Mouse (Mus musculus) embryonic facial prominence, embryonic 14.5 days (tissue): ENCODE measurements around the gene Lipt1. TPM values are rescaled to one million over a fixed set of nuclear protein-coding genes. Genes with fewer than 3 reads are reported as not detected.
A peak's percentile ranks its signal among the peaks of the same experiment; 100 is the strongest.

Experiments
- ATAC-seq: fragments of 200-750 bp; cut with Nextera tagmentation; 2 replicates; pipeline ENCODE4 v1.8.0; 2017; ENCODE audit warnings: low read depth, moderate number of reproducible peaks, moderate TSS enrichment
- DNase-seq: peaks from one replicate; pipeline ENCODE4 v3.0.0-alpha.2; 2015; ENCODE audit warnings: low spot score
- H3K27ac ChIP-seq: fragments of 300-500 bp; sonication (generic); replicated peaks from 2 replicates; pipeline ENCODE4 v1.5.1; 2014; ENCODE audit warnings: low read depth, mild to moderate bottlenecking, low read length, moderate library complexity
- H3K27me3 ChIP-seq: fragments of 300-500 bp; sonication (generic); replicated peaks from 2 replicates; pipeline ENCODE4 v1.6.1; 2014; ENCODE audit warnings: low read length; ENCODE audit not compliant: control insufficient read depth, insufficient read depth
- H3K36me3 ChIP-seq: fragments of 300-500 bp; sonication (generic); 2 replicates; pipeline ENCODE4 v1.6.1; 2014; ENCODE audit warnings: low read length, mixed read lengths; ENCODE audit not compliant: control insufficient read depth, insufficient read depth
- H3K4me1 ChIP-seq: fragments of 300-500 bp; sonication (generic); 2 replicates; pipeline ENCODE4 v1.6.1; 2014; ENCODE audit warnings: antibody characterized with exemption, low read length; ENCODE audit not compliant: control insufficient read depth, insufficient read depth
- H3K4me2 ChIP-seq: fragments of 300-500 bp; sonication (generic); 2 replicates; pipeline ENCODE4 v1.6.1; 2014; ENCODE audit warnings: low read depth, mild to moderate bottlenecking, low read length, moderate library complexity, mixed read lengths
- H3K4me3 ChIP-seq: fragments of 300-500 bp; sonication (generic); 2 replicates; pipeline ENCODE4 v1.5.1; 2014; ENCODE audit warnings: low read depth, mild to moderate bottlenecking, low read length
- H3K9ac ChIP-seq: fragments of 300-500 bp; sonication (generic); 2 replicates; pipeline ENCODE4 v1.6.1; 2014; ENCODE audit warnings: low read depth, mild to moderate bottlenecking, low read length, moderate library complexity, mixed read lengths
- H3K9me3 ChIP-seq: fragments of 300-500 bp; sonication (generic); 2 replicates; pipeline ENCODE4 v1.6.1; 2016; ENCODE audit warnings: low read length; ENCODE audit not compliant: control insufficient read depth
- WGBS: fragments of 180-500 bp; shearing (Covaris S2); extraction: QIAGEN DNeasy Blood & Tissue Kit; methylation state at CpG from one replicate; pipeline ENCODE4 v1.1.7; 2014; 5-methylcytosine and 5-hydroxymethylcytosine counted together
- polyA plus RNA-seq: library from polyadenylated mRNA; unstranded; fragments of >200 nt; fragmentation: Nextera tagmentation; extraction: Ambion mirVana; gene quantifications from 2 replicates; pipeline ENCODE4 v1.2.1, GENCODE M21; 2014

Gene Lipt1
- polyA plus RNA-seq, 1 experiment from 2014 or later = 9.6 TPM

DNA sequence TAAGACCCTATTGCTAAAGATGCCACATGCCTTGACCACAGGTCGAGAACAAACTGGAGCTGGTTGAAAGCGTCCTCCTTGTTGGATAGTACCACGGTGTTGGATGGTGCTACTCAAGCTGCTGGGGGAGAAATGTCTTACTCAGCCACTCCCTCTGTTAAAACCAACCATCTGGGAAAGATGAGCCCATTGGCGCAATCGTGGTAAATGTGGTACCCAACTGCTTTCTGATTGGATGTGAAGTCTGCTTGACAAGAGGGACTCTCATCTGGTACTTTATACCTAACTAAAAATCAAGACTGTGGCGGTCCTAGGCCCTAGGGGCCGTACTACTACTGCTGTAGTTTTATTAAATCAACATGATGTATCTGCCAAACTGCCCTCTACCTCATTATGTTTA, 17.7 kb downstream of the Lipt1 start:
- Histone ChIP-seq H3K36me3 (peaks cover 14% of the 10 kb centered on the region; the same call in 1 of the 2 replicates), H3K9ac (peak overlapping the region; percentile 67), H3K27ac (no peak overlapping the region), H3K27me3 (no peaks in the 10 kb centered on the region), H3K9me3 (no peaks in the 10 kb centered on the region), H3K4me1 (peaks cover 8% of the 10 kb centered on the region; the same call in 1 of the 2 replicates), H3K4me2 (peak overlapping the region; percentile 71), H3K4me3 (peak overlapping the region; percentile 72)
- ATAC-seq (no peak), DNase-seq (no peak)
- WGBS = 82% methylated on average over 7 of the region's 7 CpGs

- Histone ChIP-seq H3K9ac (peak within 1 kb of the TSS; percentile 67), H3K4me2 (peak within 1 kb of the TSS; percentile 71), H3K4me3 (peak within 1 kb of the TSS; percentile 72), H3K9me3 (no peaks in the 10 kb centered on the region), H3K4me1 (peaks cover 8% of the 10 kb centered on the region; the same call in 1 of the 2 replicates), H3K27ac (peak within 1 kb of the TSS; percentile 64; the same call in 1 of the 2 replicates), H3K36me3 (peaks cover 15% of the 10 kb centered on the region; the same call in 1 of the 2 replicates), H3K27me3 (no peaks in the 10 kb centered on the region)
- ATAC-seq (peak; percentile 95), DNase-seq (peak; percentile 94)
- under 1% methylated on average over 38 of the region's 41 CpGs for WGBS
Measured at GRCm38 (mm10) chr1:37890025-37890652, 18.6 kb downstream of the Lipt1 start, which contains the start of the genes Mitd1 and Mrpl30. TSS of gene Mitd1 (minus strand) at chr1:37890411. TSS of gene Mrpl30 (plus strand) at chr1:37890477.

GRCm38 (mm10) chr1:37891400-37891799, 19.9 kb downstream of the Lipt1 start:
- ATAC-seq (0 out of 2 replicates have a peak, but pooled peaks have one; percentile 15), DNase-seq (peak; percentile 26)
- Histone ChIP-seq H3K4me2 (peak overlapping the region; percentile 71), H3K9ac (peak overlapping the region; percentile 67; the same call in 1 of the 2 replicates), H3K4me3 (peak overlapping the region; percentile 72), H3K27me3 (no peaks in the 10 kb centered on the region), H3K4me1 (peaks cover 8% of the 10 kb centered on the region; the same call in 1 of the 2 replicates), H3K36me3 (peaks cover 26% of the 10 kb centered on the region; the same call in 1 of the 2 replicates), H3K27ac (no peak overlapping the region), H3K9me3 (no peaks in the 10 kb centered on the region)
- WGBS = 56% methylated on average over 3 of the region's 3 CpGs

DNA sequence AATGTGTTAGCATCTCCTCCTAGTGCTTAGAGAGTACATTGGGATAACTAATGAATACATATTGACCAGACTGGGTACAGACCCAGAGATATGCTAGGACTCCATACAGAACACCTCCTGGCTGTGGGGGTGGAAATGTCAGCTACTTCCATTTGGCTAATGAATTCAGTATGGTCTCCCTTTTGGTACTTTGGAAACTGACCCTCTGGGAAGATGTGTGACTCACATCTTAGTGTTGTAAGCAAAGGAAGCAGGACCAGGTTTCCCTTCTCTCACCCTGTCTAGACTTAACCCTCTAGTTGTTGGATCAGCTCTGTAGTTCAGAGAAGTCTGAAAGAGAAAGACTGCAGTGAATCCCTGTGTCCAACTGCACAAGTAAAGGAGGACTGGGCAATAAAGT, 23.1 kb downstream of the Lipt1 start:
- ATAC-seq (no peak), DNase-seq (no peak)
- Histone ChIP-seq H3K4me2 (no peak overlapping the region), H3K9me3 (no peaks in the 10 kb centered on the region), H3K4me3 (no peak overlapping the region), H3K36me3 (peaks cover 57% of the 10 kb centered on the region), H3K27me3 (no peaks in the 10 kb centered on the region), H3K9ac (no peak overlapping the region), H3K27ac (no peak overlapping the region), H3K4me1 (peaks cover 1% of the 10 kb centered on the region; the same call in 1 of the 2 replicates)

DNA sequence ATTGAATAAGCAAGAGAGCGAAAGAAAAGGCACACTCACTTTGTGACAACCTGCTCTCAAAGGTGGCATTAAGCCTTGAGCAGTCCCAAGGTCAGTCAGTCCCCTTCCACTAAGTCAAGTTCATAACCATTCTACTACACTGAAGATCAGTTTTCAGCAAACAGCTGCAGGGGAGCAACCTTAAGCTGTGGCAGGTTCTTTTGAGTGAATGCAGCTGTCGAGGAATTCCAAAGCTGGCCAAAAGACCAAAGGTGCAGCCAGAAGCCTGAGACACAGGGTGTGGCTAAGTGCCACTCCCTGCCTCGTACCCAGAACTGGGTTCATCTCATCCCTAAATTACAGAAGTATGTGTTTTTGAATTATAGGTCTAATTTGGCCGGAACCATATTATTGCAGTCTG, 28.3 kb downstream of the Lipt1 start:
- Histone ChIP-seq H3K4me3 (no peak overlapping the region), H3K4me2 (no peak overlapping the region), H3K27me3 (no peaks in the 10 kb centered on the region), H3K9me3 (no peaks in the 10 kb centered on the region), H3K27ac (no peak overlapping the region), H3K4me1 (no peaks in the 10 kb centered on the region), H3K36me3 (peaks cover 51% of the 10 kb centered on the region), H3K9ac (no peak overlapping the region)
- ATAC-seq (peak; percentile 41; the same call in 1 of the 2 replicates), DNase-seq (peak; percentile 27)
- WGBS = 82% methylated on average over 4 of the region's 4 CpGs

- H3K27me3 ChIP-seq = no peaks in the 10 kb centered on the region
- no peaks in the 10 kb centered on the region for H3K4me1 ChIP-seq
- ATAC-seq (peak; percentile 67; the same call in 1 of the 2 replicates), DNase-seq (peak; percentile 7)
- no peak overlapping the region for H3K4me2 ChIP-seq
- no peak overlapping the region for H3K27ac ChIP-seq
- H3K36me3 ChIP-seq = peaks cover 47% of the 10 kb centered on the region
- no peaks in the 10 kb centered on the region for H3K9me3 ChIP-seq
- H3K9ac ChIP-seq = no peak overlapping the region
- WGBS = 57% methylated on average over 6 of the region's 6 CpGs
- H3K4me3 ChIP-seq = no peak overlapping the region
Measured at GRCm38 (mm10) chr1:37900288-37900687, 28.8 kb downstream of the Lipt1 start.

DNA sequence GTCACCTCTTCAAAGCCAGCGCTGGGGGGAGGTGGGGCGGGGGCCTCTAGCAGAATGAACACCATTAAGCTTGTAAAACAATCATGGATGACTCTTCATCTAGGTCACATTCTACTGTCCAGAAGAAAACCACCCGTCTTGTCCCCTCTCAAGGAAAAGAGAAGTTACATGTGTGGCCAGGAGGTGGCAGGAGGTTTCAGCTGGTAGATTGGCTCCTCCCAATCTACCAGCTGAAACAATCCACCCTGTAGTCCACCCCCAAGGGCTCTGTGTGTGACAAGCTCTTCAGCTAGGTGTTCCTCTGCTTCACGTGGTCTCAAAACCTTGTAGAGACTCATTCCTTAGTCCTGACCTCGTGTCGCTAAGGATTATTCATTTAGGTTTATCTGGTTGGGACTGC, 31.6 kb downstream of the Lipt1 start:
- ATAC-seq (no peak), DNase-seq (peak; percentile 33)
- Histone ChIP-seq H3K9me3 (no peaks in the 10 kb centered on the region), H3K36me3 (peaks cover 20% of the 10 kb centered on the region), H3K4me3 (no peak overlapping the region), H3K4me2 (no peak overlapping the region), H3K27ac (no peak overlapping the region), H3K4me1 (no peaks in the 10 kb centered on the region), H3K27me3 (no peaks in the 10 kb centered on the region), H3K9ac (no peak overlapping the region)
- 42% methylated on average over 6 of the region's 6 CpGs for WGBS

GRCm38 (mm10) chr1:37912751-37913150, 41.2 kb downstream of the Lipt1 start:
- no peak for ATAC-seq
- whole genome bisulfite sequencing = 85% methylated on average over 2 of the region's 2 CpGs
- no peak overlapping the region for H3K4me2 ChIP-seq
- no peak overlapping the region for H3K4me3 ChIP-seq
- H3K9me3 ChIP-seq = no peaks in the 10 kb centered on the region
- H3K27me3 ChIP-seq = no peaks in the 10 kb centered on the region
- no peaks in the 10 kb centered on the region for H3K36me3 ChIP-seq
- H3K9ac ChIP-seq = no peak overlapping the region
- no peak for DNase-seq
- no peak overlapping the region for H3K27ac ChIP-seq
- no peaks in the 10 kb centered on the region for H3K4me1 ChIP-seq

DNA sequence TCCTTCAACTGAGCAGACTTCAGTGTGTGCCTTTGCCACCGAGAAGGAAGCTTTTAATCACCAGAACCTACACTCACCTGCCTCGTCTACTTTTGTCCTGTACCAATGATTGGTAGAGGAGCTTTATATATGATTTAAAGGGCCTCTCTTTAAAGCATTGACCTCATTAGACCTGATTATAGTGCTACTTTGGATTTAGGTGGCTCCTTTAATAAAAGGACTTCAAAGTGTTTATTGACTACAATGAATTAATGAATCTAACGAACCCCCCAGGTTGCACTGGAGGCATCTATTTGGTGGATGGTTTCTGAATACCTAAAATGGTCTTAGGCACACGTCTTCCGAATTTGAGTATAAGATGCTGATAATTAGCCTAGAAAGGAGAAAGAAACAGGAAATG, 44.9 kb downstream of the Lipt1 start, which contains the start of gene Lyg2:
Lyg2 (minus strand) TSS at position 101 of the 400 bp plus-strand sequence.
- no peaks in the 10 kb centered on the region for H3K36me3 ChIP-seq
- H3K4me2 ChIP-seq = no peak within 1 kb of the TSS
- no peak within 1 kb of the TSS for H3K4me3 ChIP-seq
- DNase-seq (no peak), ATAC-seq (no peak)
- H3K27ac ChIP-seq = no peak within 1 kb of the TSS
- no peak within 1 kb of the TSS for H3K9ac ChIP-seq
- H3K27me3 ChIP-seq = no peaks in the 10 kb centered on the region
- H3K4me1 ChIP-seq = no peaks in the 10 kb centered on the region
- whole genome bisulfite sequencing = 80% methylated on average over 5 of the region's 5 CpGs
- no peaks in the 10 kb centered on the region for H3K9me3 ChIP-seq
